Mouse (Mus musculus) forebrain, embryonic 16.5 days (tissue): Measurements from ENCODE around the gene Efna5. TPM values are rescaled to one million over a fixed set of nuclear protein-coding genes. Genes with fewer than 3 reads are reported as not detected.
A peak's percentile ranks its signal among the peaks of the same experiment; 100 is the strongest.

Source experiments
- ATAC-seq: fragments of 200-750 bp; cut with Nextera tagmentation; 2 replicates; pipeline ENCODE4 v1.8.0; 2017; ENCODE audit warnings: mild to moderate bottlenecking, moderate library complexity
- H3K27ac ChIP-seq: fragments of 300-500 bp; sonication (generic); 2 replicates; pipeline ENCODE4 v1.5.1; 2014; ENCODE audit warnings: low read length, control low read depth
- H3K27me3 ChIP-seq: fragments of 300-500 bp; sonication (generic); replicated peaks from 2 replicates; pipeline ENCODE4 v1.6.1; 2014; ENCODE audit warnings: low read length; ENCODE audit not compliant: control insufficient read depth, insufficient read depth
- H3K36me3 ChIP-seq: fragments of 300-500 bp; sonication (generic); 2 replicates; pipeline ENCODE4 v1.6.1; 2014; ENCODE audit not compliant: control insufficient read depth, insufficient read depth
- H3K4me1 ChIP-seq: fragments of 300-500 bp; sonication (generic); replicated peaks from 2 replicates; pipeline ENCODE4 v1.6.1; 2014; ENCODE audit warnings: low read length; ENCODE audit not compliant: control insufficient read depth, insufficient read depth
- H3K4me2 ChIP-seq: fragments of 300-500 bp; sonication (generic); 2 replicates; pipeline ENCODE4 v1.6.1; 2014; ENCODE audit warnings: mild to moderate bottlenecking, low read length, control low read depth
- H3K4me3 ChIP-seq: fragments of 300-500 bp; sonication (generic); replicated peaks from 2 replicates; pipeline ENCODE4 v1.5.1; 2014; ENCODE audit warnings: mild to moderate bottlenecking, low read length, control low read depth
- H3K9ac ChIP-seq: fragments of 300-500 bp; sonication (generic); replicated peaks from 2 replicates; pipeline ENCODE4 v1.6.1; 2014; ENCODE audit warnings: low read depth, low read length, control low read depth
- H3K9me3 ChIP-seq: fragments of 300-500 bp; sonication (generic); 2 replicates; pipeline ENCODE4 v1.6.1; 2016; ENCODE audit warnings: low read length; ENCODE audit not compliant: control insufficient read depth
- WGBS: fragments of 180-500 bp; shearing (Covaris S2); extraction: QIAGEN DNeasy Blood & Tissue Kit; methylation state at CpG from one replicate; pipeline ENCODE4 v1.1.7; 2014; 5-methylcytosine and 5-hydroxymethylcytosine counted together
- polyA plus RNA-seq: library from polyadenylated mRNA; unstranded; fragments of >200 nt; fragmentation: Nextera tagmentation; extraction: Ambion mirVana; gene quantifications from 2 replicates; pipeline ENCODE4 v1.2.1, GENCODE M21; 2015

The Efna5 gene
- polyA plus RNA-seq, 1 experiment from 2014 or later = 22.4 TPM

GRCm38 (mm10) chr17:62786602-62786907 is 94.6 kb downstream of the Efna5 start:
- H3K9me3 ChIP-seq = no peaks in the 10 kb centered on the region
- 34% methylated on average over 7 of the region's 7 CpGs for WGBS
- peaks cover 28% of the 10 kb centered on the region for H3K4me1 ChIP-seq
- H3K27me3 ChIP-seq = no peaks in the 10 kb centered on the region
- no peaks in the 10 kb centered on the region for H3K36me3 ChIP-seq
- ATAC-seq = no peak
- H3K27ac ChIP-seq = no peak overlapping the region
- no peak overlapping the region for H3K4me3 ChIP-seq
- no peak overlapping the region for H3K9ac ChIP-seq
- no peak overlapping the region for H3K4me2 ChIP-seq

- no peak for ATAC-seq
- no peak overlapping the region for H3K27ac ChIP-seq
Observed at GRCm38 (mm10) chr17:62785781-62786601, 95.1 kb downstream of the Efna5 start.

GRCm38 (mm10) chr17:62784274-62785171 is 96.6 kb downstream of the Efna5 start:
- WGBS = 25% methylated on average over 27 of the region's 27 CpGs
- H3K36me3 ChIP-seq = no peaks in the 10 kb centered on the region
- H3K4me2 ChIP-seq = peak overlapping the region; percentile 55
- no peaks in the 10 kb centered on the region for H3K27me3 ChIP-seq
- peaks cover 23% of the 10 kb centered on the region for H3K4me1 ChIP-seq
- H3K9me3 ChIP-seq = no peaks in the 10 kb centered on the region
- peak overlapping the region; percentile 37 for H3K4me3 ChIP-seq
- ATAC-seq = no peak
- no peak overlapping the region for H3K27ac ChIP-seq
- H3K9ac ChIP-seq = peak overlapping the region; percentile 53

More at GRCm38 (mm10) chr17:62785781-62786601, 95.1 kb downstream of the Efna5 start:
- Histone ChIP-seq H3K4me2 (no peak overlapping the region), H3K4me1 (peaks cover 28% of the 10 kb centered on the region), H3K27me3 (no peaks in the 10 kb centered on the region), H3K36me3 (no peaks in the 10 kb centered on the region), H3K9ac (no peak overlapping the region), H3K9me3 (no peaks in the 10 kb centered on the region), H3K4me3 (no peak overlapping the region)
- 58% methylated on average over 4 of the region's 4 CpGs for WGBS

GRCm38 (mm10) chr17:62783524-62784273 is 97.4 kb downstream of the Efna5 start:
- no peaks in the 10 kb centered on the region for H3K36me3 ChIP-seq
- H3K27me3 ChIP-seq = no peaks in the 10 kb centered on the region
- peak; percentile 81 for ATAC-seq
- peak overlapping the region; percentile 55 for H3K4me2 ChIP-seq
- H3K9me3 ChIP-seq = no peaks in the 10 kb centered on the region
- H3K27ac ChIP-seq = no peak overlapping the region
- H3K9ac ChIP-seq = peak overlapping the region; percentile 53
- H3K4me1 ChIP-seq = peaks cover 14% of the 10 kb centered on the region
- H3K4me3 ChIP-seq = peak overlapping the region; percentile 37
- 20% methylated on average over 13 of the region's 13 CpGs for WGBS

- H3K27me3 ChIP-seq = no peaks in the 10 kb centered on the region
- 69% methylated on average over 13 of the region's 13 CpGs for WGBS
- no peak for ATAC-seq
- no peak overlapping the region for H3K27ac ChIP-seq
- H3K4me3 ChIP-seq = no peak overlapping the region
- H3K9me3 ChIP-seq = no peaks in the 10 kb centered on the region
- H3K9ac ChIP-seq = no peak overlapping the region
- H3K4me2 ChIP-seq = no peak overlapping the region
- H3K4me1 ChIP-seq = peaks cover 11% of the 10 kb centered on the region
- no peaks in the 10 kb centered on the region for H3K36me3 ChIP-seq
Observed at GRCm38 (mm10) chr17:62782826-62783404, 98.2 kb downstream of the Efna5 start.

GRCm38 (mm10) chr17:62781120-62781519 is 100.0 kb downstream of the Efna5 start:
- Histone ChIP-seq H3K4me1 (peaks cover 11% of the 10 kb centered on the region), H3K27ac (no peak overlapping the region), H3K9ac (no peak overlapping the region), H3K36me3 (no peaks in the 10 kb centered on the region), H3K4me3 (no peak overlapping the region), H3K4me2 (no peak overlapping the region), H3K27me3 (no peaks in the 10 kb centered on the region), H3K9me3 (no peaks in the 10 kb centered on the region)
- 79% methylated on average over 5 of the region's 6 CpGs for WGBS
- no peak for ATAC-seq

GRCm38 (mm10) chr17:62777858-62778564 is 103.1 kb downstream of the Efna5 start:
- no peaks in the 10 kb centered on the region for H3K9me3 ChIP-seq
- H3K4me2 ChIP-seq = no peak overlapping the region
- no peaks in the 10 kb centered on the region for H3K4me1 ChIP-seq
- no peak overlapping the region for H3K4me3 ChIP-seq
- whole genome bisulfite sequencing = 32% methylated on average over 10 of the region's 10 CpGs
- H3K9ac ChIP-seq = no peak overlapping the region
- no peaks in the 10 kb centered on the region for H3K36me3 ChIP-seq
- ATAC-seq = no peak
- H3K27me3 ChIP-seq = no peaks in the 10 kb centered on the region
- no peak overlapping the region for H3K27ac ChIP-seq

- Histone ChIP-seq H3K4me1 (no peaks in the 10 kb centered on the region), H3K4me3 (no peak overlapping the region), H3K36me3 (no peaks in the 10 kb centered on the region), H3K9ac (no peak overlapping the region), H3K27ac (no peak overlapping the region), H3K9me3 (no peaks in the 10 kb centered on the region), H3K27me3 (no peaks in the 10 kb centered on the region), H3K4me2 (no peak overlapping the region)
- no peak for ATAC-seq
- 80% methylated on average over 3 of the region's 3 CpGs for WGBS
Observed at GRCm38 (mm10) chr17:62776710-62777109, 104.4 kb downstream of the Efna5 start.
